Mouse (Mus musculus) heart, embryonic 11.5 days (tissue): Measurements from ENCODE around the gene Cldn6. TPM values are rescaled to one million over a fixed set of nuclear protein-coding genes. Genes with fewer than 3 reads are reported as not detected.

Experiments used
- ATAC-seq: fragments of 200-750 bp; cut with Nextera tagmentation; replicated peaks from 2 replicates; pipeline ENCODE4 v1.8.0; 2017; ENCODE audit warnings: moderate library complexity; ENCODE audit not compliant: insufficient number of reproducible peaks, low FRiP score, low TSS enrichment
- H3K27ac ChIP-seq: fragments of 300-500 bp; sonication (generic); 2 replicates; pipeline ENCODE4 v1.5.1; 2014; ENCODE audit warnings: mild to moderate bottlenecking, low read depth, low read length
- H3K27me3 ChIP-seq: fragments of 300-500 bp; sonication (generic); 2 replicates; pipeline ENCODE4 v1.6.1; 2014; ENCODE audit warnings: mild to moderate bottlenecking, low read length, mixed read lengths; ENCODE audit not compliant: control insufficient read depth, insufficient read depth
- H3K36me3 ChIP-seq: fragments of 300-500 bp; sonication (generic); 2 replicates; pipeline ENCODE4 v1.6.1; 2014; ENCODE audit warnings: mild to moderate bottlenecking, low read length, moderate library complexity, mixed read lengths; ENCODE audit not compliant: control insufficient read depth, insufficient read depth
- H3K4me1 ChIP-seq: fragments of 300-500 bp; sonication (generic); 2 replicates; pipeline ENCODE4 v1.6.1; 2014; ENCODE audit warnings: low read length; ENCODE audit not compliant: control insufficient read depth, insufficient read depth
- H3K4me2 ChIP-seq: fragments of 300-500 bp; sonication (generic); 2 replicates; pipeline ENCODE4 v1.6.1; 2014; ENCODE audit warnings: mild to moderate bottlenecking, moderate library complexity
- H3K4me3 ChIP-seq: fragments of 300-500 bp; sonication (generic); 2 replicates; pipeline ENCODE4 v1.5.1; 2014; ENCODE audit warnings: low read depth, low read length
- H3K9ac ChIP-seq: fragments of 300-500 bp; sonication (generic); 2 replicates; pipeline ENCODE4 v1.6.1; 2014; ENCODE audit warnings: mild to moderate bottlenecking, low read depth, low read length, moderate library complexity
- H3K9me3 ChIP-seq: fragments of 300-500 bp; sonication (generic); replicated peaks from 2 replicates; pipeline ENCODE4 v1.6.1; 2016; ENCODE audit warnings: low read length; ENCODE audit not compliant: control insufficient read depth
- WGBS: fragments of 180-500 bp; shearing (Covaris S2); extraction: QIAGEN DNeasy Blood & Tissue Kit; methylation state at CpG from one replicate; pipeline ENCODE4 v1.1.7; 2014; ENCODE audit not compliant: insufficient replicate concordance; 5-methylcytosine and 5-hydroxymethylcytosine counted together
- polyA plus RNA-seq: library from polyadenylated mRNA; unstranded; fragments of >200 nt; fragmentation: Nextera tagmentation; extraction: Ambion mirVana; gene quantifications from 2 replicates; pipeline ENCODE4 v1.2.1, GENCODE M21; 2014

Cldn6 gene
- polyA plus RNA-seq, 1 experiment from 2014 or later: 3.9 TPM

GRCm38 (mm10) chr17:23671519-23671918 lies 7.5 kb upstream of the Cldn6 start:
- Histone ChIP-seq H3K27me3 (no peaks in the 10 kb centered on the region), H3K9me3 (no peaks in the 10 kb centered on the region), H3K27ac (no peak overlapping the region), H3K4me2 (no peak overlapping the region), H3K4me1 (peaks cover 21% of the 10 kb centered on the region), H3K9ac (no peak overlapping the region), H3K4me3 (no peak overlapping the region), H3K36me3 (peaks cover 20% of the 10 kb centered on the region)
- no peak for ATAC-seq
- 89% methylated on average over 3 of the region's 3 CpGs for WGBS

GRCm38 (mm10) chr17:23672761-23673160 lies 6.3 kb upstream of the Cldn6 start:
- peak overlapping the region; percentile 39; the same call in 1 of the 2 replicates for H3K9ac ChIP-seq
- H3K36me3 ChIP-seq: peaks cover 16% of the 10 kb centered on the region
- no peaks in the 10 kb centered on the region for H3K9me3 ChIP-seq
- H3K27ac ChIP-seq: no peak overlapping the region
- ATAC-seq: no peak
- H3K4me1 ChIP-seq: peaks cover 21% of the 10 kb centered on the region
- H3K4me2 ChIP-seq: peak overlapping the region; percentile 95
- H3K27me3 ChIP-seq: no peaks in the 10 kb centered on the region
- WGBS: 56% methylated on average over 3 of the region's 3 CpGs
- H3K4me3 ChIP-seq: peak overlapping the region; percentile 73

- ATAC-seq: peak; percentile 87
- Histone ChIP-seq H3K4me1 (peaks cover 21% of the 10 kb centered on the region), H3K27me3 (peaks cover 3% of the 10 kb centered on the region), H3K27ac (peak within 1 kb of the TSS; percentile 95), H3K4me2 (peak within 1 kb of the TSS; percentile 95), H3K9me3 (no peaks in the 10 kb centered on the region), H3K9ac (peak within 1 kb of the TSS; percentile 86), H3K4me3 (peak within 1 kb of the TSS; percentile 73), H3K36me3 (peaks cover 15% of the 10 kb centered on the region)
- WGBS: under 1% methylated on average over 45 of the region's 45 CpGs
These were observed 5.5 kb upstream of the Cldn6 start, which contains the start of the genes Hcfc1r1 and Thoc6 for GRCm38 (mm10) chr17:23673424-23674073. Gene Hcfc1r1, plus strand, starts transcription at chr17:23673596. Gene Thoc6, minus strand, starts transcription at chr17:23673882.

- Histone ChIP-seq H3K4me1 (peaks cover 21% of the 10 kb centered on the region), H3K36me3 (peaks cover 7% of the 10 kb centered on the region), H3K27me3 (peaks cover 12% of the 10 kb centered on the region), H3K9ac (peak overlapping the region; percentile 86), H3K4me2 (peak overlapping the region; percentile 95), H3K27ac (peak overlapping the region; percentile 95), H3K4me3 (peak overlapping the region; percentile 73), H3K9me3 (no peaks in the 10 kb centered on the region)
- ATAC-seq: no peak
- 22% methylated on average over 9 of the region's 9 CpGs for WGBS
These were observed 4.6 kb upstream of the Cldn6 start for GRCm38 (mm10) chr17:23674271-23674952.

GRCm38 (mm10) chr17:23675127-23675526 lies 3.9 kb upstream of the Cldn6 start:
- peak overlapping the region; percentile 73 for H3K4me3 ChIP-seq
- 18% methylated on average over 5 of the region's 5 CpGs for WGBS
- ATAC-seq: no peak

GRCm38 (mm10) chr17:23675564-23676281 lies 3.3 kb upstream of the Cldn6 start:
- no peaks in the 10 kb centered on the region for H3K36me3 ChIP-seq
- H3K27me3 ChIP-seq: peaks cover 25% of the 10 kb centered on the region
- peaks cover 21% of the 10 kb centered on the region for H3K4me1 ChIP-seq
- WGBS: 7% methylated on average over 15 of the region's 15 CpGs
- peak overlapping the region; percentile 73 for H3K4me3 ChIP-seq
- no peak for ATAC-seq
- H3K27ac ChIP-seq: peak overlapping the region; percentile 95
- H3K9me3 ChIP-seq: no peaks in the 10 kb centered on the region
- peak overlapping the region; percentile 86 for H3K9ac ChIP-seq
- peak overlapping the region; percentile 95 for H3K4me2 ChIP-seq

More at GRCm38 (mm10) chr17:23675127-23675526, 3.9 kb upstream of the Cldn6 start:
- Histone ChIP-seq H3K9ac (peak overlapping the region; percentile 86), H3K4me2 (peak overlapping the region; percentile 95), H3K27me3 (peaks cover 19% of the 10 kb centered on the region), H3K9me3 (no peaks in the 10 kb centered on the region), H3K27ac (peak overlapping the region; percentile 95), H3K36me3 (peaks cover 3% of the 10 kb centered on the region; the same call in 1 of the 2 replicates), H3K4me1 (peaks cover 21% of the 10 kb centered on the region)

- H3K9ac ChIP-seq: peak overlapping the region; percentile 86
- H3K4me1 ChIP-seq: peaks cover 21% of the 10 kb centered on the region
- under 1% methylated on average over 37 of the region's 37 CpGs for WGBS
- no peaks in the 10 kb centered on the region for H3K9me3 ChIP-seq
- no peaks in the 10 kb centered on the region for H3K36me3 ChIP-seq
- peak overlapping the region; percentile 73 for H3K4me3 ChIP-seq
- ATAC-seq: no peak
- H3K27me3 ChIP-seq: peaks cover 33% of the 10 kb centered on the region
- peak overlapping the region; percentile 95 for H3K4me2 ChIP-seq
- H3K27ac ChIP-seq: peak overlapping the region; percentile 95
These were observed 2.5 kb upstream of the Cldn6 start for GRCm38 (mm10) chr17:23676473-23677031.

GRCm38 (mm10) chr17:23677236-23677679 lies 1.8 kb upstream of the Cldn6 start, which contains the start of gene Tnfrsf12a:
Gene Tnfrsf12a, minus strand, starts transcription at chr17:23677468.
- H3K4me1 ChIP-seq: peaks cover 21% of the 10 kb centered on the region
- under 1% methylated on average over 34 of the region's 34 CpGs for WGBS
- H3K9ac ChIP-seq: peak within 1 kb of the TSS; percentile 86
- no peaks in the 10 kb centered on the region for H3K9me3 ChIP-seq
- H3K4me3 ChIP-seq: peak within 1 kb of the TSS; percentile 73
- peak; percentile 33; the same call in 1 of the 2 replicates for ATAC-seq
- H3K36me3 ChIP-seq: no peaks in the 10 kb centered on the region
- H3K27ac ChIP-seq: peak within 1 kb of the TSS; percentile 95
- H3K27me3 ChIP-seq: peaks cover 40% of the 10 kb centered on the region
- H3K4me2 ChIP-seq: peak within 1 kb of the TSS; percentile 95
